Mouse (Mus musculus) gastrocnemius, postnatal 36 days (tissue): ENCODE results near the gene Col4a2. TPM values are rescaled to one million over a fixed set of nuclear protein-coding genes. Genes with fewer than 3 reads are reported as not detected.

ENCODE experiments used
- DNase-seq, 2 experiments: peaks; one replicate each; pipeline ENCODE4 v3.0.0; 2022
- intact Hi-C: fragments of 180-260 bp; cut with DNase I; formaldehyde crosslinking; loops from one replicate; pipeline ENCODE4 v1.15.1; 2025
- total RNA-seq, 2 experiments: library from RNA; stranded (reverse); gene quantifications; 2 replicates each; pipeline ENCODE4 v1.2.3; 2021

Col4a2 gene
- total RNA-seq, 2 experiments from 2014 or later = 77.5 to 105 TPM

- DNase-seq = no peak
- intact Hi-C loops = no loop called here
Measured at GRCm38 (mm10) chr8:11375749-11376438, 63.3 kb downstream of the Col4a2 start.

GRCm38 (mm10) chr8:11377391-11378210, 65.0 kb downstream of the Col4a2 start:
- intact Hi-C loops = no loop called here
- DNase-seq = no peak

GRCm38 (mm10) chr8:11379590-11379989, 67.0 kb downstream of the Col4a2 start:
- no peak for DNase-seq
- intact Hi-C loops = no loop called here

GRCm38 (mm10) chr8:11381544-11381943, 68.9 kb downstream of the Col4a2 start:
- DNase-seq = no peak
- intact Hi-C loops = no loop called here

GRCm38 (mm10) chr8:11382059-11382810, 69.6 kb downstream of the Col4a2 start:
- peak; percentile 57 to 59 for DNase-seq
- intact Hi-C loops = no loop called here

GRCm38 (mm10) chr8:11382933-11383332, 70.3 kb downstream of the Col4a2 start:
- intact Hi-C loops = no loop called here
- no peak for DNase-seq

- no peak for DNase-seq
- intact Hi-C loops = no loop called here
Measured at GRCm38 (mm10) chr8:11383379-11383778, 70.8 kb downstream of the Col4a2 start.

GRCm38 (mm10) chr8:11384841-11385240, 72.2 kb downstream of the Col4a2 start:
- DNase-seq = peak in 1 of 2 experiments; percentile 36
- intact Hi-C loops = no loop called here

- peak in 1 of 2 experiments; percentile 34 for DNase-seq
- intact Hi-C loops = no loop called here
Measured at GRCm38 (mm10) chr8:11385272-11385905, 72.8 kb downstream of the Col4a2 start.

- DNase-seq = no peak
- intact Hi-C loops = no loop called here
Measured at GRCm38 (mm10) chr8:11387282-11387681, 74.7 kb downstream of the Col4a2 start.

GRCm38 (mm10) chr8:11389275-11390050, 76.9 kb downstream of the Col4a2 start:
- no peak for DNase-seq
- intact Hi-C loops = loop anchor here (5.0 kb wide), 2 partner anchors 42 to 77 kb away; partner anchors contain the start of genes Col4a1 and Col4a2

GRCm38 (mm10) chr8:11392739-11393138, 80.1 kb downstream of the Col4a2 start:
- intact Hi-C loops = loop anchor here (1.0 to 5.0 kb wide), 3 partner anchors 45 to 139 kb away; partner anchors contain the start of genes Col4a1 and Col4a2
- peak; percentile 60 to 65 for DNase-seq

GRCm38 (mm10) chr8:11393161-11393560, 80.6 kb downstream of the Col4a2 start:
- DNase-seq = no peak
- intact Hi-C loops = loop anchor here (1.0 to 5.0 kb wide), 3 partner anchors 46 to 140 kb away; partner anchors contain the start of genes Col4a1 and Col4a2

- no peak for DNase-seq
- intact Hi-C loops = loop anchor here (1.0 to 5.0 kb wide), 3 partner anchors 46 to 140 kb away; partner anchors contain the start of genes Col4a1 and Col4a2
Measured at GRCm38 (mm10) chr8:11393607-11394006, 81.0 kb downstream of the Col4a2 start.

GRCm38 (mm10) chr8:11394773-11395172, 82.2 kb downstream of the Col4a2 start:
- intact Hi-C loops = loop anchor here (5.0 kb wide), 2 partner anchors 47 to 82 kb away; partner anchors contain the start of genes Col4a1 and Col4a2
- DNase-seq = no peak

GRCm38 (mm10) chr8:11395601-11396000, 83.0 kb downstream of the Col4a2 start:
- DNase-seq = no peak
- intact Hi-C loops = no loop called here

- no peak for DNase-seq
Measured at GRCm38 (mm10) chr8:11396111-11396510, 83.5 kb downstream of the Col4a2 start.

GRCm38 (mm10) chr8:11397126-11397525, 84.5 kb downstream of the Col4a2 start:
- intact Hi-C loops = no loop called here
- no peak for DNase-seq

More at GRCm38 (mm10) chr8:11396111-11396510, 83.5 kb downstream of the Col4a2 start:
- intact Hi-C loops = no loop called here

- no peak for DNase-seq
- intact Hi-C loops = no loop called here
Measured at GRCm38 (mm10) chr8:11399706-11400105, 87.1 kb downstream of the Col4a2 start.
